Mouse (Mus musculus) adrenal gland, adult 2 months (tissue): ENCODE results near the gene Gm7970. TPM values are rescaled to one million over a fixed set of nuclear protein-coding genes. Genes with fewer than 3 reads are reported as not detected.
"Not testable (repeated sequence)": the region's sequence is repeated elsewhere in the genome, so short reads cannot be mapped to it uniquely, and the experiment has no call there.

Experiments
- DNase-seq: peaks from one replicate; pipeline ENCODE4 v3.0.0; 2021
- long read RNA-seq: library from polyadenylated mRNA; stranded (forward); transcript quantifications from one replicate; pipeline ENCODE4 v2.0.0, GENCODE M21; 2021
- polyA plus RNA-seq: library from polyadenylated mRNA; depleted of rRNA; stranded (reverse); fragments of >200 nt; gene quantifications from 2 replicates; pipeline ENCODE4 v1.2.3, GENCODE M21; 2012; rRNA removed
- total RNA-seq, 2 experiments: library from RNA; stranded (reverse); gene quantifications; 2 replicates each; pipeline ENCODE4 v1.2.3; 2021

The Gm7970 gene
- total RNA-seq (not detected), polyA plus RNA-seq (not detected in 2 replicates)
- long read RNA-seq, result 0 reads

DNA sequence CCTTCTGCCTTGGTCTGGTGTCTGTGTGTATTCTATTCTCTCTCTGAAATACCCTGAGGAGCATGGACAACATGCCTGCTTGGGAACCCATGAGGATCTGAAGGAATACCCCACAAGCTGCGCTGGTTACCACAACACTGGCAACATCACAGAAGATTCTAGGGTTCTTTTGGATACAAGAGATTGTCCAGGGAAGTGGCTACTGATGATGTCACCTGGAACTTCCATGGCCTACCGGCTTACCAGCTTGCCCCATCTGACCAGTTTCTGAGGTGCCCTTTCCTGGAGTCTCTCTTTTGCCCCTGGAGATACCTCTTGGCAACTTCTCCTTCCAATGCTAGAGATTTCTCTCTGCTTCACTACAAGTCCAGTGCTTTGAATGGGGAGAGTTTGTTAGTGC, at the start of gene Gm7970:
Gene Gm7970, minus strand, starts transcription at position 101 of the 400 bp plus-strand sequence.
- DNase-seq, result not testable (repeated sequence)

DNA sequence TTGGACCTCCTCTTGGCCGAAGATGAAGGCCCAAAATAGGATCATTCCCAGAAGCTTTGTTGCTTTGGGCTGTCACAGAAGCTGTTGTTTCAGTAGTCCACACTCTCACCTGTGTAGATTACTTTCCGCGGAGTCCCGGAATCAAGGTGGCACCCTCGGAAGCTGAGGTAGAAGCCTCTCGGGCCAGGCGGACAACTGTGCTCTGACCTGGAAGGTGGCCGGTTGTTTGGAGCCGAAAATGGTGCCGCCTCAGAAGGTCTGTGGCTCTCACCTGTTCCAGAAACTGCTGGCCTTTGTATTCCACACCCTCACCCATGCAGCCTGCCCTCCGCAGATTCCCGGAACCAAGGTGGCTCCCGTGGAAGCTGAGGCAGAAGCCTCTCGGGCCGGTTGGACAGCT, 45.6 kb upstream of the Gm7970 start:
- not testable (repeated sequence) for DNase-seq

DNA sequence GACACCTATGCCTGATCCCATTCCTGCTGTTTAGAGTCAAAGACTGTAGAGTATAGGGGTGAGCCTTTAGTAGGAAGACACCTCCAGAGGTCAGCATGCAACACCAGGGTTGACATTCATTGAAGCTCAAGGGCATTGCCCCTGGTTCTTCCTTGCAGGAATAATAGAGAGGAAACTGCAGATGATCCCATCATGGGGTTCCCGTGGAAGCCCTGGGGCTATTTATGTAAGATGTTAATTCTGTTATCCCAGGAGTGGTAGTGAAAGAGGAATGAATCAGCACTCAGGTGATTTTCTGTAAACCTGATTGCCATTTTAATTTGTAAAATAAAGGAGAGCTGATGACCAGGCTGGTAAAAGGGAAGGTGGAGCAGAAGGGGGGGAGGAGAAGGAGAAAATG, 31.0 kb upstream of the Gm7970 start:
- not testable (repeated sequence) for DNase-seq

DNA sequence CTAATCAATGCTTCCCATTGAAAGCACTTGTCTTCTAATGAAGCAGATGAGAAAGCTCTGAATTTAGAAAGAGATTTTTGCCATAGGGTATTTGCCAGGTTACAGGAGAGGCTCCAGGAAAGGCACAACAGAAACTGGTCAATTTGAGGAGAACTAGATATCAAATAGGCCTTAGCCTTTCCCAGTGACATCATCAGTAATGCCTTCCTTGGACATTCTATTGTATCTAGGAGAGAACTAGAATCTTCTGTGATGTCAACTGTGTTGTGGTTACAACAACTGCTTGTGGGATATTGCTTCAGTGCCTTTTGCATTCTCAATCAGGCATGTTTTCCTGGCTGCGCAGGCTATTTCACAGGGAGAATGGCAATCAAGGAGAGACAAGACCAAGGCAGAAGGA, 17.5 kb upstream of the Gm7970 start, which contains the start of gene 1700049E17Rik2:
Gene 1700049E17Rik2, plus strand, starts transcription at position 301 of the 400 bp plus-strand sequence.
- not testable (repeated sequence) for DNase-seq

DNA sequence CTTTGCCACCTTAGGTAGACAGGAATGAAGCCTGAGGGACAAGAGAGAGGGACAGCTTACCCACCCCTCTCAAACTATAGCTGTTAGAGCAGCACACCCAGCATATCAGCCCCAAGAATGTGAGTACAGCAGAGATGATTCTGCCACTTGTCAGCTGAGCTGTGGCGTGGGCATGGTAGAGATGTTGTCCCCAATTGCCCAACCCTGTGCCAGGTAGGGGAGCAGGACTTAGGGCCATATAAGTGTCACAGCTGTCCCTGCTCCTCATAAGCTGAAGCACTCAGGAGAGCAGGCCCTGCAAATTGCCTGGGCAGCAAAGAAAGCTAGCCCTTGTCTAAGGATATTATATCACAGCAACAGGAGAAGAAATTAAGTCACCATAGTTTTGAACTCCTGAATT, 30.7 kb downstream of the Gm7970 start:
- not testable (repeated sequence) for DNase-seq

DNA sequence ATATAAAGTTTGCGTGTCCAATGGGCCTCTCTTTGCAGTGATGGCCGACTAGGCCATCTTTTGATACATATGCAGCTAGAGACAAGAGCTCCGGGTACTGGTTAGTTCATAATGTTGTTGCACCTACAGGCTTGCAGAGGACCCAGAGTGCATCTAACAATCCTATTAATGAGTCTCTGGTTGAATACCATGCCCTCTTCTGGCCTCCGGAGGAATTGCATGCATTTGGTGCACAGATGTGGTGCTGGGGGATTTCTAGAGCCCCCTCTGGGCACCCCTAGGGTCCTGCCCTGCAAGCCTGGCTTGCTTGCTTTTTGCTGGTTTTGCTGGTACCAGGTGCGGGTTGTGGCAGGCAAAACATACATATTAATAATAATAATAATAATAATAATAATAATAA, 34.7 kb downstream of the Gm7970 start:
- not testable (repeated sequence) for DNase-seq

Other genes starting within 250 kb of the Gm7970 start
- gene Gm5798, start 207.0 kb downstream of the Gm7970 start, total RNA-seq, result not detected
- gene Gm5798, start 207.0 kb downstream of the Gm7970 start, polyA plus RNA-seq, result not detected in 2 replicates
- gene Gm7945, start 169.2 kb downstream of the Gm7970 start, total RNA-seq, result not detected
- gene Gm7945, start 169.2 kb downstream of the Gm7970 start, polyA plus RNA-seq, result not detected in 2 replicates
- gene Gm6482, start 147.3 kb downstream of the Gm7970 start, total RNA-seq, result not detected
- gene Gm6482, start 147.3 kb downstream of the Gm7970 start, polyA plus RNA-seq, result not detected in 2 replicates
- gene Gm7954, start 102.1 kb downstream of the Gm7970 start, total RNA-seq, result not detected
- gene Gm7954, start 102.1 kb downstream of the Gm7970 start, polyA plus RNA-seq, result not detected in 2 replicates
- gene Gm3486, start 66.1 kb downstream of the Gm7970 start, total RNA-seq, result not detected
- gene Gm3486, start 66.1 kb downstream of the Gm7970 start, polyA plus RNA-seq, result not detected in 2 replicates
- not detected for gene 1700049E17Rik2, start 17.6 kb upstream of the Gm7970 start, total RNA-seq
- not detected in 2 replicates for gene 1700049E17Rik2, start 17.6 kb upstream of the Gm7970 start, polyA plus RNA-seq
- not detected for gene Gm3072, start 69.0 kb upstream of the Gm7970 start, total RNA-seq
- not detected in 2 replicates for gene Gm3072, start 69.0 kb upstream of the Gm7970 start, polyA plus RNA-seq
- not detected for gene Gm3676, start 90.9 kb upstream of the Gm7970 start, total RNA-seq
- gene Gm3676, start 90.9 kb upstream of the Gm7970 start, polyA plus RNA-seq, result not detected in 2 replicates
- gene Gm8068, start 146.3 kb upstream of the Gm7970 start, total RNA-seq, result not detected
- gene Gm8068, start 146.3 kb upstream of the Gm7970 start, polyA plus RNA-seq, result not detected in 2 replicates
- not detected for gene Gm7929, start 195.0 kb upstream of the Gm7970 start, total RNA-seq
- gene Gm7929, start 195.0 kb upstream of the Gm7970 start, polyA plus RNA-seq, result not detected in 2 replicates
- not detected for gene Gm47189, start 216.9 kb upstream of the Gm7970 start, total RNA-seq
- not detected in 2 replicates for gene Gm47189, start 216.9 kb upstream of the Gm7970 start, polyA plus RNA-seq